Mouse (Mus musculus): ENCODE data around the gene Cby1.

The Cby1 gene

GRCm38 (mm10) chr15:79687175-79687574 lies 28.2 kb downstream of the Cby1 start:
- H3K27me3 ChIP-seq (ENCODE audit: control insufficient read depth, insufficient read depth, low read length, poor library complexity, severe bottlenecking): no peaks in the 10 kb centered on the region
- H3K36me3 ChIP-seq (ENCODE audit: control insufficient read depth, insufficient read depth, low read length, poor library complexity, severe bottlenecking): peaks cover 1% of the 10 kb centered on the region; the same call in 1 of the 2 replicates
- DNase-seq (ENCODE audit: low read depth, low spot score): no peak

- Histone ChIP-seq H3K36me3 (ENCODE audit: control insufficient read depth, insufficient read depth, low read length, poor library complexity, severe bottlenecking) (no peaks in the 10 kb centered on the region), H3K27me3 (ENCODE audit: control insufficient read depth, insufficient read depth, low read length, poor library complexity, severe bottlenecking) (no peaks in the 10 kb centered on the region)
- DNase-seq (ENCODE audit: low read depth, low spot score): peak; percentile 97
Observed at GRCm38 (mm10) chr15:79687646-79688267, 28.8 kb downstream of the Cby1 start, which contains the start of gene Josd1. Josd1 (minus strand) TSS chr15:79687919.

GRCm38 (mm10) chr15:79688268-79688956 lies 29.4 kb downstream of the Cby1 start:
- Histone ChIP-seq H3K36me3 (ENCODE audit: control insufficient read depth, insufficient read depth, low read length, poor library complexity, severe bottlenecking) (no peaks in the 10 kb centered on the region), H3K27me3 (ENCODE audit: control insufficient read depth, insufficient read depth, low read length, poor library complexity, severe bottlenecking) (no peaks in the 10 kb centered on the region)
- no peak for DNase-seq (ENCODE audit: low read depth, low spot score)

- Histone ChIP-seq H3K27me3 (ENCODE audit: control insufficient read depth, insufficient read depth, low read length, poor library complexity, severe bottlenecking) (no peaks in the 10 kb centered on the region), H3K36me3 (ENCODE audit: control insufficient read depth, insufficient read depth, low read length, poor library complexity, severe bottlenecking) (no peaks in the 10 kb centered on the region; the same call in 1 of the 2 replicates)
- no peak for DNase-seq (ENCODE audit: low read depth, low spot score)
Observed at GRCm38 (mm10) chr15:79689662-79690425, 30.8 kb downstream of the Cby1 start.

- peaks cover 3% of the 10 kb centered on the region; the same call in 1 of the 2 replicates for H3K36me3 ChIP-seq (ENCODE audit: control insufficient read depth, insufficient read depth, low read length, poor library complexity, severe bottlenecking)
- peak; percentile 99 for DNase-seq (ENCODE audit: low read depth, low spot score)
- H3K27me3 ChIP-seq (ENCODE audit: control insufficient read depth, insufficient read depth, low read length, poor library complexity, severe bottlenecking): no peaks in the 10 kb centered on the region
Observed at GRCm38 (mm10) chr15:79690426-79691022, 31.5 kb downstream of the Cby1 start, which contains the start of gene Gtpbp1. Gtpbp1 (plus strand) TSS chr15:79690845.

- H3K36me3 ChIP-seq (ENCODE audit: control insufficient read depth, insufficient read depth, low read length, poor library complexity, severe bottlenecking): peaks cover 3% of the 10 kb centered on the region; the same call in 1 of the 2 replicates
- peak; percentile 32 for DNase-seq (ENCODE audit: low read depth, low spot score)
- H3K27me3 ChIP-seq (ENCODE audit: control insufficient read depth, insufficient read depth, low read length, poor library complexity, severe bottlenecking): no peaks in the 10 kb centered on the region
Observed at GRCm38 (mm10) chr15:79691023-79691508, 32.1 kb downstream of the Cby1 start.

GRCm38 (mm10) chr15:79692334-79692733 lies 33.3 kb downstream of the Cby1 start:
- H3K36me3 ChIP-seq (ENCODE audit: control insufficient read depth, insufficient read depth, low read length, poor library complexity, severe bottlenecking): peaks cover 3% of the 10 kb centered on the region
- no peak for DNase-seq (ENCODE audit: low read depth, low spot score)
- no peaks in the 10 kb centered on the region for H3K27me3 ChIP-seq (ENCODE audit: control insufficient read depth, insufficient read depth, low read length, poor library complexity, severe bottlenecking)

- H3K36me3 ChIP-seq (ENCODE audit: control insufficient read depth, insufficient read depth, low read length, poor library complexity, severe bottlenecking): peaks cover 3% of the 10 kb centered on the region
- no peaks in the 10 kb centered on the region for H3K27me3 ChIP-seq (ENCODE audit: control insufficient read depth, insufficient read depth, low read length, poor library complexity, severe bottlenecking)
- peak; percentile 48 for DNase-seq (ENCODE audit: low read depth, low spot score)
Observed at GRCm38 (mm10) chr15:79693740-79694139, 34.7 kb downstream of the Cby1 start.

- H3K27me3 ChIP-seq (ENCODE audit: control insufficient read depth, insufficient read depth, low read length, poor library complexity, severe bottlenecking): no peaks in the 10 kb centered on the region
- peaks cover 4% of the 10 kb centered on the region for H3K36me3 ChIP-seq (ENCODE audit: control insufficient read depth, insufficient read depth, low read length, poor library complexity, severe bottlenecking)
- DNase-seq (ENCODE audit: low read depth, low spot score): no peak
Observed at GRCm38 (mm10) chr15:79694512-79694911, 35.5 kb downstream of the Cby1 start.

GRCm38 (mm10) chr15:79695516-79695915 lies 36.5 kb downstream of the Cby1 start:
- no peak for DNase-seq (ENCODE audit: low read depth, low spot score)
- H3K27me3 ChIP-seq (ENCODE audit: control insufficient read depth, insufficient read depth, low read length, poor library complexity, severe bottlenecking): no peaks in the 10 kb centered on the region
- H3K36me3 ChIP-seq (ENCODE audit: control insufficient read depth, insufficient read depth, low read length, poor library complexity, severe bottlenecking): peaks cover 4% of the 10 kb centered on the region

- no peaks in the 10 kb centered on the region for H3K27me3 ChIP-seq (ENCODE audit: control insufficient read depth, insufficient read depth, low read length, poor library complexity, severe bottlenecking)
Observed at GRCm38 (mm10) chr15:79696508-79696907, 37.5 kb downstream of the Cby1 start.

GRCm38 (mm10) chr15:79697011-79697410 lies 38.0 kb downstream of the Cby1 start:
- no peaks in the 10 kb centered on the region for H3K27me3 ChIP-seq (ENCODE audit: control insufficient read depth, insufficient read depth, low read length, poor library complexity, severe bottlenecking)
- peaks cover 4% of the 10 kb centered on the region for H3K36me3 ChIP-seq (ENCODE audit: control insufficient read depth, insufficient read depth, low read length, poor library complexity, severe bottlenecking)
- DNase-seq (ENCODE audit: low read depth, low spot score): no peak

More at GRCm38 (mm10) chr15:79696508-79696907, 37.5 kb downstream of the Cby1 start:
- DNase-seq (ENCODE audit: low read depth, low spot score): no peak
- peaks cover 4% of the 10 kb centered on the region for H3K36me3 ChIP-seq (ENCODE audit: control insufficient read depth, insufficient read depth, low read length, poor library complexity, severe bottlenecking)

GRCm38 (mm10) chr15:79697558-79698187 lies 38.7 kb downstream of the Cby1 start:
- peaks cover 4% of the 10 kb centered on the region for H3K36me3 ChIP-seq (ENCODE audit: control insufficient read depth, insufficient read depth, low read length, poor library complexity, severe bottlenecking)
- no peak for DNase-seq (ENCODE audit: low read depth, low spot score)
- no peaks in the 10 kb centered on the region for H3K27me3 ChIP-seq (ENCODE audit: control insufficient read depth, insufficient read depth, low read length, poor library complexity, severe bottlenecking)

GRCm38 (mm10) chr15:79706603-79707214 lies 47.7 kb downstream of the Cby1 start:
- no peaks in the 10 kb centered on the region; the same call in 1 of the 2 replicates for H3K36me3 ChIP-seq (ENCODE audit: control insufficient read depth, insufficient read depth, low read length, poor library complexity, severe bottlenecking)
- DNase-seq (ENCODE audit: low read depth, low spot score): no peak

More at GRCm38 (mm10) chr15:79706603-79707214, 47.7 kb downstream of the Cby1 start:
- H3K27me3 ChIP-seq (ENCODE audit: control insufficient read depth, insufficient read depth, low read length, poor library complexity, severe bottlenecking): no peaks in the 10 kb centered on the region

Measured in splenic B cell, adult 2 months (primary cell).